Mouse (Mus musculus) layer of hippocampus, postnatal 36 days (tissue): Measurements from ENCODE around the gene Gm49384. TPM values are rescaled to one million over a fixed set of nuclear protein-coding genes. Genes with fewer than 3 reads are reported as not detected.
A peak's percentile ranks its signal among the peaks of the same experiment; 100 is the strongest.

Experiments used
- DNase-seq, 2 experiments: peaks; one replicate each; pipeline ENCODE4 v3.0.0; 2022
- total RNA-seq, 2 experiments: library from RNA; stranded (reverse); gene quantifications; 2 replicates each; pipeline ENCODE4 v1.2.3; 2021

The Gm49384 gene
- total RNA-seq, 2 experiments from 2014 or later, result 2.3 to 2.9 TPM

- DNase-seq, result no peak
Observed at GRCm38 (mm10) chr12:69198985-69199384, 5.1 kb downstream of the Gm49384 start.

DNA sequence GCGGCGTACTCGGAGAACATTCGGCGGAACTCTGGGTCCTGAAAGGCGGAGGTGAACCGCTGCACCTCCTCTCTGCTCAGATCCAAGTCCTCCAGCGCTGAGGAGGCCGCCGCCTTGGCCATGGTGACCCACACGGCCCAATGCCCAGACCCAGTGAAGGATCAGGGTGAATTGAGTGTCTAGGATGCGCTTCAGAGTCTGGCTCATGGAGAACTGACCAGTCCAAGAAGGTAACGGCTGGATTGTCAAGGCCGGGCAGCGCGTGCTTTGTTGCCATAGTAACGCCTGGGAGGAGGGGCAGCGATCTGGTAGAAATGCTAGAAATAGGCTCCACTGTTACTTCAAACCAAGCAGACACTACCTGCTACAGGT lies 5.9 kb downstream of the Gm49384 start, which contains the start of gene Dnaaf2:
TSS of gene Dnaaf2 (minus strand) at position 266 of the 372 bp plus-strand sequence.
- DNase-seq, result peak; percentile 61 to 70

DNA sequence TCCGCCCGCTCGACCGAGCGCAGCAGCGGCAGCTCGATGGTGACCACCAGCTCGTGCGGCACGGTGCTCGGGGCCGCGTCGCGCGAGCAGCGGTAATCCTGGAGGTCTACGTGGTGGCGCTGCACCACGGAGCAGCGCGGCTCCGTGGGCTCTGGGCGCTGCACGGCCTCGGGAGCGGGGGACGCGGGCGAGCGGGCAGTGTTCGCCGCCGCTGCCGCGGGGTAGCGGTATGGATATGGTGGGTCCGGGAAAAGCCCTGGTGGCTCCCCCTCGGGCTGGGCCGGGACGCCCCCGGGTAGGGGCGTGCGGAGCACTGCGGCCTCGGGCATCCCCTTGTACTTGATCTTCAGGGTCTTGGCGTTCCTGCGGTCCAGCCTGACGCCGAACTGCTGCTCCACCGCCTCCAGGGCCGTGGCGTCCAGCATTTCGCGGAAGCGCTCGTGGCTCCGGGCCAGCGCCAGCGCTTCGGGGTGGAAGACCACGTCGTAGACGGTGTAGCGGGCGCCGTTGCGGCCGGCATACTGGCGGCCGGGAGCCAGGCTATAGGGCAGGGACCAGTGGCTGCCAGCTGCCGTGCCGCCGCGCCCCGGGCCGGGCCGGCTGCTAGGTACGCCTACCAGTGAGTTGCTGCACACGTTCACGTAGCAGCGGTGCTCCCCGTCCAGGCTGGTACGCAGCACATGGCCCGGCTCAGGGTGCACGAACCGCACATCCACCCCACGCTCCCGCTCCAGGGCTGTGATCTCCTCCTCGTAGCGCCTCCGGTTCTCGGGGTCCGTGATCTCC lies 6.5 kb downstream of the Gm49384 start:
- DNase-seq, result peak; percentile 42 to 48

GRCm38 (mm10) chr12:69196444-69197377 lies 7.4 kb downstream of the Gm49384 start, which contains the start of gene Gm49383:
TSS of gene Gm49383 (minus strand) at chr12:69197104.
- peak; percentile 65 to 77 for DNase-seq

DNA sequence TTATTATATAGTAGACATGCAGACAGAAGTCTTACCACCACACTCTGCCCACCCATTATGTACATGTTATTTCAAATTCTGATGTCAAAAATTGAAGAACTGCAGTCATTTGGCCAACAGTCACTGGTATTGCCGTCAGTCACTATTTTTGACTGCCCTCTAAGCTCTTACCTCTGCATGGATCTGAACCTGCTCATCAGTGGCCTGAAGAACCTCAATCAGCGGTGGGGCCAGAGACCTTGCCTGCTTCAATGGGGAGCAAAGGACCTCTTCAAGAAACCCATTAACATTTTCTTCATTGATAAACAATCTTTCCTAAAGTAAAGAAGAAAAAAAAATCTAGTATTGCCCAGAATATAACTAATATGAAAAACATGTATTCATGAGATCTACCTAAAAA lies 11.4 kb downstream of the Gm49384 start:
- no peak for DNase-seq

DNA sequence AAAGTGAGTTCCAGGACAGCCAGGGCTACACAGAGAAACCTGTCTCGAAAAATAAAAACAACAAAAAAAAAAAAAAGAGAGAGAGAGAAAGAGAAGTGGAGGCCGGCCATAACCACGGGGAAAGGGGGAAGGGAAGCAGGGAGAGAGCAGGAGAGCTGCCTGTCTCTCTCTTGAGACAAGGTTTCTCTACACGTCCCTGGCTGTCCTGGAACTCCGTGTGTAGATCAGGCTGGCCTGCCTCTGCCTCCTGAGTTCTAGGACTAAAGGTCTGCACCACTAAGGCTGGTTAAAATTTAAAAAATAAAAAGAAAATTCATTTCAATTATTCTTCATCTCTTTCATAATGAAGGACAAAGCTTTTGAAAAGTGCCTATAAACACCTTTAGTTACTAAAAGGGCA lies 12.7 kb downstream of the Gm49384 start:
- DNase-seq, result no peak

DNA sequence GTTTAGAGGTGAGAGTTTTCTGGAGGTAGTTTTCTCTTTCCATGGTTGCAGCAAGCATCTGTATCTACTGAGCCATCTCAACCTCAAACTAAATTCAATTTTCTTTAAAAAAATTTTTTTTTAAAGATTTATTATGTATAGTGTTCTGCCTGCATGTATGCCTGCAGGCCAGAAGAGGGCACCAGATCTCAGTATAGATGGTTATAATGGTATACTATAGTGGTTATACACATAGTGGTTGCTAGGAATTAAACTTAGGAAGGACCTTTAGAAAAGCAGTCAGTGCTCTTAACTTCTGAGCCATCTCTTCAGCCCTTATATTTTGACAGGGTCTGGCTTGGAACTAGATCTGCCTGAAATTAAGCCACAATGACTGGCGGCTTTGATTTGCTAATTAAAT lies 13.5 kb downstream of the Gm49384 start:
- no peak for DNase-seq

- DNase-seq, result no peak
Observed at GRCm38 (mm10) chr12:69190074-69190473, 14.0 kb downstream of the Gm49384 start.

DNA sequence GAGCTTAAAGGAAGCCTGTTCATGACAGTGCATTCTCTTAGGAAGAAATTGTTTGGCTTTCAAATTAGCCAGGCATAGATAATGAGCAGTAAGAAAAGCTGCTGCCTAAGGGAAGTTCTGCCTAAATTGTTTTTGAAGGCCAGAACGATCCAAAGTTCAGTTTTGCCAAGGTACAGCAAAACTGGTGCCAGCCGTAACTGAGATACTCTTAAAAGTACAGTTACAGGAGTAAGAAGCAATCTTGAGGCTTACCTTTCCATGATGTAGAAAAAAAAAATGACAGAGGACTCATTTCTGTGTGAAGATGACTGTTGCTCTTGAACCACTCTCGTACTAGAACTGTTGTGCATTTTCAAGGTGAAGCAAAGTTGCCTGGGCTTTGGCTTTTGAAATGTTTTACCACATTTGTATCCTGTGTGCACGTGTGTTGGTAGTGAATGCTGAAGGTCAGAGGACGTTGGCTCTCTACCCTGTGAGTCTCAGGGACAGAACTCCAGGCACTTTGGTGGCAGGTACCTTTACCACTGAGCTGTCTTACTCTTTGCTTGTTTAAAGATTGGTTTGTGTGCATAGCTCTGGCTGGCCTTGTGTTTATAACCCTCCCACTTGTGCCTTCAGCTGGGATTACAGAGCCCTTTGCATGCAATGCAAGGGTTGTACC lies 17.1 kb downstream of the Gm49384 start:
- no peak for DNase-seq

DNA sequence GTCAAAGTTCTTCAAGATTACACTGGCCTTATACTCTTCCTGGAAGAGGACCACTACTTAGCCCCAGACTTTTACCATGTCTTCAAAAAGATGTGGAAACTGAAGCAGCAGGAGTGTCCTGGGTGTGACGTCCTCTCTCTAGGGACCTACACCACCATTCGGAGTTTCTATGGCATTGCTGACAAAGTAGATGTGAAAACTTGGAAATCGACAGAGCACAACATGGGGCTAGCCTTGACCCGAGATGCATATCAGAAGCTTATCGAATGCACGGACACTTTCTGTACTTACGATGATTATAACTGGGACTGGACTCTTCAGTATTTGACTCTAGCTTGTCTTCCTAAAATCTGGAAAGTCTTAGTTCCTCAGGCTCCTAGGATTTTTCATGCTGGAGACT lies 18.7 kb downstream of the Gm49384 start:
- DNase-seq, result no peak

DNA sequence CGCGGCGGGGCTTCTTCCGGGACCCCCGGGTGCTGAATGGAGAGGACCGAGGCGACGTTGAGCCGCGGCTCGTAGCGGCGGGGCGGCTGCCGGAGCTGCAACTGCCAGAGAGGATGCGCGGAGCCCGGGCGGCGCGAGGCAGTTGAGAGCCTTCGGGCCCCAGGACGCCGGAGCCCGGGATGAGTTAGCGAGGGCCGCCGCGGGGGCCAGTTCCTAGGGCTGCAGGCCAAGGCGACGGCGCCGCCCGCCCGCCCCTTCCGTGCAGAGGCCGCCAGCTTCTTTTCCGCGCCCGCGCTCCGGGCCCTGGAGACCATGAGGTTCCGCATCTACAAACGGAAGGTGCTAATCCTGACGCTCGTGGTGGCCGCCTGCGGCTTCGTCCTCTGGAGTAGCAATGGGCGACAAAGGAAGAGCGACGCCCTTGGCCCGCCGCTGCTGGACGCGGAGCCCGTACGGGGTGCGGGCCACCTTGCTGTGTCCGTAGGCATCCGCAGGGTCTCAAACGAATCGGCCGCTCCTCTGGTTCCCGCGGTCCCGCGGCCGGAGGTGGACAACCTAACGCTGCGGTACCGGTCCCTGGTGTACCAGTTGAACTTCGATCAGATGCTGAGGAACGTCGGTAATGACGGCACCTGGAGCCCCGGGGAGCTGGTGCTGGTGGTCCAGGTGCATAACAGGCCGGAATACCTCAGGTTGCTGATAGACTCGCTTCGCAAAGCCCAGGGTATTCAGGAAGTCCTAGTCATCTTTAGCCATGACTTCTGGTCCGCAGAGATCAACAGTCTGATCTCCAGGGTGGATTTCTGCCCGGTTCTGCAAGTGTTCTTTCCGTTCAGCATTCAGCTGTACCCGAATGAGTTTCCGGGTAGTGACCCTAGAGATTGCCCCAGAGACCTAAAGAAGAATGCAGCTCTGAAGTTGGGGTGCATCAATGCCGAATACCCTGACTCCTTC lies 19.4 kb downstream of the Gm49384 start:
- peak in 1 of 2 experiments; percentile 63 for DNase-seq

- DNase-seq, result peak; percentile 98 to 99
Observed at GRCm38 (mm10) chr12:69183583-69184308, 20.3 kb downstream of the Gm49384 start, which contains the start of the genes Rpl36al and Mgat2. TSS of gene Rpl36al (minus strand) at chr12:69184083. TSS of gene Mgat2 (plus strand) at chr12:69184157.

- DNase-seq, result no peak
Observed at GRCm38 (mm10) chr12:69181800-69182199, 22.3 kb downstream of the Gm49384 start.

- DNase-seq, result no peak
Observed at GRCm38 (mm10) chr12:69179371-69179770, 24.7 kb downstream of the Gm49384 start.

- no peak for DNase-seq
Observed at GRCm38 (mm10) chr12:69177526-69177925, 26.5 kb downstream of the Gm49384 start.

DNA sequence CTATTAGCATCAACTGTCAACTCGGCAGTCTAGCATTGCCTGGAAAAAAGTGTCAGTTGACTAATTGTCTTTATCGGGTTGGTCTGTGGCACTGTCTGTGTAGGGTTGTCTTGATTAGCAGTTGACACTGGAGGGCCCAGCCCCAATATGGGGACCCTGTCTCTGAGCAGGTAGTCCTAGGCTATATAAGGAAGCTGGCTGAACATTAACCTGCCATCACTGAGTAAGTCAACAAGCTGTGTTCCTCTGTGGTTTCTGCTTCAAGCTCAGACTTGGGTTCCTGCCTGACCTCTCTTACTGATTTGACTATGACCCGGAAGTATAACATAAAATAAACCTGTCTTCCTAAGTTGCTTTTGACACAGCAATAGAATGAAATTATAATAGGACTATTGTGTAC lies 28.1 kb downstream of the Gm49384 start:
- DNase-seq, result no peak

DNA sequence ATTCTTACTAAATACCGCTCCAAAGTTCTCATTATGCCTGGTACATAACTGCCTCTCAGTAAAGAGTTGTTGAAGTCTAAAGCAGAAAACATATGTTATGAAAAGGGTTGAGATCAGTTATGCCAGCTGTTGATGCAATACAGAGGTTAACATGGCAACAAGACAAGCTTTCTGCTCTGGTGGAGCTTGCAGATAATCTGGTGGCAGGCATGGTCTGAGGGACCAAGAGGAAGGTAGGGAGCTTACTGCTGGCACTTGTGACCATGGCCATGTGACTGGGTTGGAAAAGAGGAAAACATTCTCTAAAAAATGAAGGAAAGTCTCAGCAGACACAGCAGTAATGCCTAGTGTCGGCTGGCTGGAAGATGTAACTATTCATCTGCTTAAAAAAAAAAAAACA lies 32.8 kb downstream of the Gm49384 start:
- DNase-seq, result no peak

GRCm38 (mm10) chr12:69168461-69169106 lies 35.5 kb downstream of the Gm49384 start, which contains the start of gene Lrr1:
TSS of gene Lrr1 (plus strand) at chr12:69168814.
- DNase-seq, result peak; percentile 86 to 87

DNA sequence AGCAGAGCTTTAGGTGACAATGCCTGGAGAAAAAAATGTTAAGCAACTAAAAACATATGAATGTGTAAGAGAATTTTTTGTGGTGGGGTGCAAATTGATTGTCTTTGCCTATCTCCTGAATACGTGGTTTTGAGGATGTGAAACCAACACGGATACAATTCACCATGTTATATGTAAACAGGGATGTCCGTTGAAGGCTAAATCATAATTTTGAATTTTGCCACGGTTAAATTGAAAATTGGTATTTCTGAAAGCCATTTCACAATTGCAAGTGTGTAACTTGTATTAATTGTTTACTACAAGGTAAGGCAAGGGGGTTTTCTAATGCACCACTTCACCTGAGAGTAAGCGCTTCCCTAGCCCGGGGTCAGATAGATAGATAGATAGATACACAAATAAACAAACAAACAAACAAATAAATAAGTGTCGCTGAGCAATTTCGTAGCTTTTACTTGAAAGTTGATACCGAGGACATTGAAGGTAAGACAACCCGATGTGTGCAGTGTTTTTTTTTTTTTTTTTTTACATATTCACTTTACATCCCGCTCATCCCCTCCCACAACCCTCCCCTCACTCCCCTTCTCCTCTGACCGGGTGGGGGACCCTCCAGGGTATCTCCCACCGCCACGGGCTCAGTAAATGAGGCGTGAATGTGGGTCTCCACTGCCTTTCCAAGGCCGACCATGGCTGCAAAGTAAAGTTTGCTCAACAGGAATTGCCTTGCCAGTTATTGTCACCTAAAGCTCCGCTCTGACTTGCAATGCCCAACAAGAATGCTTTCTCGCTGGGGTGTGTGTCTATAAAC lies 36.2 kb downstream of the Gm49384 start:
- DNase-seq, result no peak
